Mouse (Mus musculus): ENCODE measurements around the gene Gm27179.
"Not testable (repeated sequence)": the region's sequence is repeated elsewhere in the genome, so short reads cannot be mapped to it uniquely, and the experiment has no call there.

GRCm38 (mm10) chr14:69536539-69536938 lies 24.2 kb upstream of the Gm27179 start:
- TF ChIP-seq CTCF (IDR thresholded peaks at IDR 0.05; ENCODE audit: extremely low read depth, insufficient read length, insufficient replicate concordance, low read depth, low read length); POLR2A (IDR thresholded peaks at IDR 0.05; ENCODE audit: low read depth, low read length): not testable (repeated sequence)

Measured in small intestine, adult 2 months (tissue).